In genomic region chr10:40124096-40124495, GRCm38 (mm10) we compare ENCODE assay signal across 13 mouse cellular contexts.
"Had no signal": no experiment of that assay in that cellular context is flagged by ENCODE, and none has a peak within 500 bp of the region (broad histone marks: within the 10 kb centered on the region; RNA-seq: fewer than 3 reads in every experiment).

No protein-coding gene starts in this region.

- H3K27ac ChIP-seq: layer of hippocampus, adult 2 months; limb, embryonic 13.5 days; midbrain, embryonic 12.5 days; neural tube, embryonic 13.5 days had no signal

- DNase-seq: kidney, adult 18-20 months; kidney, postnatal 10 days; kidney, postnatal 4 days; left cerebral cortex, postnatal 4 days; lung, adult 18-20 months; right cerebral cortex, adult 18-20 months; right cerebral cortex, postnatal 25 days; thymus, postnatal 36 days had no signal

- ATAC-seq: midbrain, embryonic 16.5 days had no signal

- H3K4me2 ChIP-seq: limb, embryonic 13.5 days; midbrain, embryonic 12.5 days; neural tube, embryonic 13.5 days had no signal

- H3K4me1 ChIP-seq: limb, embryonic 13.5 days; midbrain, embryonic 12.5 days; neural tube, embryonic 13.5 days had no signal

- H3K9me3 ChIP-seq: limb, embryonic 13.5 days; midbrain, embryonic 12.5 days; neural tube, embryonic 13.5 days had no signal

- H3K36me3 ChIP-seq: limb, embryonic 13.5 days; midbrain, embryonic 12.5 days; neural tube, embryonic 13.5 days had no signal

- H3K4me3 ChIP-seq: layer of hippocampus, adult 2 months; limb, embryonic 13.5 days; midbrain, embryonic 12.5 days; neural tube, embryonic 13.5 days had no signal

- H3K9ac ChIP-seq: limb, embryonic 13.5 days; midbrain, embryonic 12.5 days; neural tube, embryonic 13.5 days had no signal

- H3K27me3 ChIP-seq: limb, embryonic 13.5 days; neural tube, embryonic 13.5 days had no signal
